In the genomic region with DNA sequence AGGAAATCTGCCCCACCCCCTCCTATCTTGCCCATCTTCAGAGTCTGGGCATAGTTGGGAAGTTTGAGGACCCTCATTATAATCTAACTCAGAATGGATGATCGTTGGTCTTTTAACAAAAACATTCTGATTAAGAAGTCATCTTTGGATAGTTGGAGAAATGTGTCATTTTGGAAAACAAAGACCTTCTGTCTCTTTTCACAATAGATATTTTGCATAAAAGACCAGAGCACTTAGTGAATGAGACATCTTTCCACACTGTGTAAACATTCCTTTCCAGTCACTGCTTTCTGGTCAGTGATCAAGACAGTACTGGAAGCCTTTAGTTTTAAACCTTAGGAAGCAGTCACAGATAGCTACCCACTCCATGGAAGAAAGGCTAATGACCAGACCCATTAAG, we compare ENCODE assay signal across 22 mouse cellular contexts.
"Had no signal": no experiment of that assay in that cellular context is flagged by ENCODE, and none has a peak within 500 bp of the region (broad histone marks: within the 10 kb centered on the region; RNA-seq: fewer than 3 reads in every experiment).

No protein-coding gene starts in this region.

- H3K4me1 ChIP-seq: liver, embryonic 13.5 days; midbrain, embryonic 12.5 days; neural tube, embryonic 13.5 days had no signal

- H3K9ac ChIP-seq: liver, embryonic 13.5 days; midbrain, embryonic 12.5 days; neural tube, embryonic 13.5 days had no signal

- H3K4me2 ChIP-seq: liver, embryonic 13.5 days; midbrain, embryonic 12.5 days; neural tube, embryonic 13.5 days had no signal

- ATAC-seq: midbrain, embryonic 16.5 days had no signal

- H3K4me3 ChIP-seq: layer of hippocampus, adult 2 months; left cerebral cortex, adult 2 months; liver, embryonic 13.5 days; midbrain, embryonic 12.5 days; myocyte; neural tube, embryonic 13.5 days had no signal

- H3K36me3 ChIP-seq: liver, embryonic 13.5 days; midbrain, embryonic 12.5 days; neural tube, embryonic 13.5 days had no signal

- H3K9me3 ChIP-seq: liver, embryonic 13.5 days; midbrain, embryonic 12.5 days had no signal

- H3K27ac ChIP-seq: kidney, postnatal 0 days; layer of hippocampus, adult 2 months; left cerebral cortex, adult 2 months; liver, embryonic 13.5 days; midbrain, embryonic 12.5 days; neural tube, embryonic 13.5 days; stomach, postnatal 0 days had no signal

- DNase-seq: kidney, adult 2 months; kidney, postnatal 25 days; layer of hippocampus, adult 9-11 months; layer of hippocampus, postnatal 36 days; liver, embryonic 13.5 days; lung, adult 2 months; lung, postnatal 14 days; lung, postnatal 4 days; right cerebral cortex, adult 18-20 months; right cerebral cortex, postnatal 14 days; right cerebral cortex, postnatal 4 days; thymus, adult 2 months; thymus, postnatal 14 days; thymus, postnatal 4 days had no signal

- H3K27me3 ChIP-seq: liver, embryonic 13.5 days; midbrain, embryonic 12.5 days; neural tube, embryonic 13.5 days had no signal
